Mouse (Mus musculus) spleen, adult 12 weeks (tissue): ENCODE measurements around the gene Wnt3a.
"Not testable (repeated sequence)": the region's sequence is repeated elsewhere in the genome, so short reads cannot be mapped to it uniquely, and the experiment has no call there.

Experiments used
- DNase-seq: peaks from one replicate; pipeline ENCODE4 v3.0.0; 2022; ENCODE audit warnings: low spot score

Gene Wnt3a

GRCm38 (mm10) chr11:59218389-59218998 is 72.1 kb downstream of the Wnt3a start:
- no peak for DNase-seq

DNA sequence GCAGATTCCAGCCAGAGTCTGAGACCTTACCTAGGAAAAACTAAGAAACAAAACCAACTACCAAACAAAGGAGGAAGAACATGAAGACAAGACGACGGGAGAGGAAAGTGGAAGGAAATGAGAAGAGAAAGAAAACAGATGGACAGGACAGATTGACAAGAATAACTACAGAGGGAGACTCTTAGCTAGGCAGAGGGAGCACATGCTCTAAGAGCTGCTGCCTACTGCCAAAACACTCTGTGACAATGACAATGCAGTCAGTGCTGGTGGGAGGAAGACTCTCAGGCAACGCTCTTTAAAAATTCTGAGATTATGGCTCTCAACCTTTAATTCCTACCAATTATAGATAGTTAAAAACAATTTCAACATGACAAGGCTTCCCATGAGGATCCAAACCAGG is 73.6 kb downstream of the Wnt3a start:
- no peak for DNase-seq

GRCm38 (mm10) chr11:59212892-59213494 is 77.6 kb downstream of the Wnt3a start:
- DNase-seq, result no peak

DNA sequence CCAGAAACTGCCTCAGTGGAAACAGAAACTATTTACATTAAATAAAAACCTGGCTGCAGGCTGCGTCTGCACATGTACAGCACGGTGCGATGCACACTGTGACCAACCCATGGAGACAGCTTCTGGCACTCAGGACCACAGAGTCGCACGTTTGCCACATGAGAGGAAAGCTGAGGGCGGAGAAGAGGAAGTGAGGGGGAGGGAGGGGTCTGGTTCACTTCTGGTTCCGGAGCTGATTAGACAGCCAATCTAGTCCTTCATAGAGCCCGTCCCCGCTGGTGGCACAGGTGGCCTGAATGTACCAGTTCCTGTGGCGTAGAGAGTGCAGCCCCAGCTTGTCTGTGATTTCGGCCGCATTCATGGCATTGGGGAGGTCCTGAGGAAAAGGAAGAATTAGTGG is 78.2 kb downstream of the Wnt3a start:
- not testable (repeated sequence) for DNase-seq

DNA sequence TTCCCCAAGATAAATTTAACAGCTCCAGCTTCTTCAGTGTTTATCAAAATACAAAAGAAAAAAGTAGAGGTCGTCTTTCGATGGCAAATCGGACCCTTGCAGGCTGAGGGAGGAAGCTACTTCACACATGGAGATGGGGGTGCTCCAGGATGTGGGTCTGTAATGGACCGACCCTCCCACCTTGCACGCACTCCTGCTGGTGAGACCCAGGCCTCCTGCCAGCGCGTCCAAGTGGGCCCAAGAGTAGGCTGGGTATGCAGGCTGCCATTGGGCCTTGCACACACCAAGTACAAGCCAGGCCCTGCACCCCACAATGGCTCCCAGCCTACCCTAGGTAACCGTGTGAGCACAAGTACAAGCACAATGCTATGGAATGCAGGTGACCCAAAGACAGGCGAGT is 79.0 kb downstream of the Wnt3a start:
- DNase-seq, result not testable (repeated sequence)

GRCm38 (mm10) chr11:59210020-59210419 is 80.5 kb downstream of the Wnt3a start:
- no peak for DNase-seq

DNA sequence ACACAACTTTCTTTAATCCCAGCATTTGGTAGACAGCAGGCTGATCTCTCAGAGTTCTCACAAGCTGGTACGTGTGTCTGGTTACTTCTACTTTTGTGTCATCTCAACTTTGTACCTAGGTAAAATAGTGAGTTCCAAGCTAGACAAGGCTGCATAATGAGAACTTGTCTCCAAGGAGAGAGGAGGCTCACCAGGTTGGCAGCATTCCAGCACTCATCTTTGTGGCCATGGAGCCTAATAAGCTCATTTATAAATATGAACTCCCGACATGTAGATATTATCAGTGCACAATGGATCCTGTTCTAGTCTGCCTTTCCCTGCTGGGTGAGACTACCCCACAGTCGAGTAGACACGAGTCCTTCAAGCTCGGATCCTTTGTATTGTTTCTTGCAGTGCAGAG is 81.0 kb downstream of the Wnt3a start:
- no peak for DNase-seq

DNA sequence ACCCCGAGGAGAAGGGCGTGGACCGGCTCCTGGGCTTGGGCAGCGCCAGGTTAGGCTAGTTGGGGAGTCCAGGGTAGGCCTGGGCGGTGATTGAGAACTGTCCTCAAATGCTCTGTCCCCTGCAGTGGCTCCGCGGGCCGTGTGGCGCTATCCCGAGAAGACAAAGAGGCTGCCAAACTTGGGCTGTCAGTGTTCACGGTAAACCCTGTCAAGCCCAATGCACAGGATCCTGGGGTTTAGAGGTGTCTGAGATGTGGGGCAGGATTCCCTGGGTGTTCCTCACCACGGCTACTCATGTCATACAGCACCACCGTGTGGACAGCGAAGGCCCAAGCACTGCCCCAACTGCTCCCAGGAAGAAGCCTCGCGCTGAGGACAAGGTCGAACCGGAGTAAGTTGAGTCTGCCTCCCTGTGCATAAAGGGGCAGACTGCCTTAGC is 81.5 kb downstream of the Wnt3a start:
- peak; percentile 66 for DNase-seq

DNA sequence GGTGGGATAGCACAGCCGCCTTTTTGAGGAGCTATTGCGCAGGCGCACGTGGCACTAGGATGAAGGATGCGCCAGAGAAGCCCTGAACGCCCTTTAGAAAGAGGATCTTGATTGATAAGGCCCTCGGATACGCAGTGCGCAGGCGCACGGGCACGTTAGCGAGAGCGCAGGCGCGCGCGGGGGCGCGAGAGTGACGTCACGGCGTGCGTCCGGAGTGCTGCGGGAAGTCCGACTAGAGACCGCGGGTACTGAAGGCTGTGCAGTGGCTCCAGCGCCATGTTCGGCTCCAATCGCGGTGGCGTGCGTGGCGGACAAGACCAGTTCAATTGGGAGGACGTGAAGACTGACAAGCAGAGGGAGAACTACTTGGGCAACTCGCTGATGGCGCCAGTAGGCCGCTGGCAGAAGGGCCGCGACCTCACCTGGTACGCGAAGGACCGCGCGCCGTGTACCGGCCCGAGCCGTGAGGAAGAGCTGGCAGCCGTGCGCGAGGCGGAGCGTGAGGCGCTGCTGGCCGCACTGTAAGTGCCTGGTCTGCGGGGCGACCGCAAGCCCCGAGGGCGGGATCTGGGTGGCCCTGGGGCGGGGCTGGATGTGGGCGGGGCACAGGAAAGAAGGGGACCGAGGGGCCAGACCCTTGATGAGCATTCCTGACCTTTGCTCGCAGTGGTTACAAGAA is 82.3 kb downstream of the Wnt3a start, which contains the start of gene 2310033P09Rik:
2310033P09Rik (plus strand) TSS at position 169 of the 679 bp plus-strand sequence.
- peak; percentile 80 for DNase-seq

GRCm38 (mm10) chr11:59202081-59202995 is 88.2 kb downstream of the Wnt3a start, which contains the start of gene Mrpl55:
TSS of gene Mrpl55 (plus strand) at chr11:59202486.
- peak; percentile 77 for DNase-seq

- no peak for DNase-seq
Observed at GRCm38 (mm10) chr11:59201216-59202002, 89.1 kb downstream of the Wnt3a start.
